Mouse (Mus musculus): ENCODE results near the gene Unc5cl.

Gene Unc5cl

GRCm38 (mm10) chr17:48542733-48543132, 88.0 kb downstream of the Unc5cl start:
- no peak for DNase-seq (ENCODE audit: low spot score)

DNA sequence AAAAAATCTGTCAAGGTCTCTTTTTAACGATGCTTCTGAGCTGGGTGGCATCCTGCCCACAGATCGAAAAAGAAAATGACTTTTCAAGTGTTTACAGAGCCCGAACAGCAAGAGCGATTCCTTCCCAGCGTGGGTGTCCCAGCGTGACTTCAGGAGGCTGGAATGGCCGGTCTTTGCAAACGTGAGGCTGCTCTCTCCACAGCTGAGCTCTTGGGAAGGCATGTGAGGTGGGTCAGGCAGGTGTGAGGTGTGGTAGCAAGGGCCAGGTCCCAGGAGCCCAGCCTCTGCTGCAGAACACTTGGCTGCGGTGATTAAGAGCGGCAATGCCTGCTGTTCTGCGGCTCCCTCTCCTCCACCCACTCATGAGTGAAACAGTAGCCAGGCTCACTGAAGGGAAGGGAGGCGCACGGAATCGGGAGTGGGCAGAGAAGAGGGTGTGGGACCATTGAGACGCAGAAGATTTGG, 88.6 kb downstream of the Unc5cl start:
- DNase-seq (ENCODE audit: low spot score) = no peak

DNA sequence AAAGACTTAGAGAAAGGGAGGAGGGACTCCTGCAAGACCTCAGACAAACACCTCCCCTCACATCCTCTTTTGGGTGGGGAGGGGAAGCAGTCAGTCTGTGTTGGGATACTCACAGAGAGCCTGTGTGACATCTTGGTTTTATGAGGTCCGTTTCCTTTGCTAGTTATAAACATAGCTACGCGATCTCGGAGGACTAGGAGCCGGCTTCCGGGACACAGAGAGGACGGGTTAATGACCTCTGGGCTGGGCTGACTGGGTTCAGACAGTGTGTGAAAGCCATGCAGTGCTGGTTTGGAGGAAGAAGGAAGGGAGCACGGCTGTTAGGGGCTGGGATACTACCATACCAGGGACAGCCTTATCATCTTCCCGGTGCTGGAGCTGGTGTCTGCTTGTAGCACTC, 90.0 kb downstream of the Unc5cl start:
- peak; percentile 47 for DNase-seq (ENCODE audit: low spot score)

DNA sequence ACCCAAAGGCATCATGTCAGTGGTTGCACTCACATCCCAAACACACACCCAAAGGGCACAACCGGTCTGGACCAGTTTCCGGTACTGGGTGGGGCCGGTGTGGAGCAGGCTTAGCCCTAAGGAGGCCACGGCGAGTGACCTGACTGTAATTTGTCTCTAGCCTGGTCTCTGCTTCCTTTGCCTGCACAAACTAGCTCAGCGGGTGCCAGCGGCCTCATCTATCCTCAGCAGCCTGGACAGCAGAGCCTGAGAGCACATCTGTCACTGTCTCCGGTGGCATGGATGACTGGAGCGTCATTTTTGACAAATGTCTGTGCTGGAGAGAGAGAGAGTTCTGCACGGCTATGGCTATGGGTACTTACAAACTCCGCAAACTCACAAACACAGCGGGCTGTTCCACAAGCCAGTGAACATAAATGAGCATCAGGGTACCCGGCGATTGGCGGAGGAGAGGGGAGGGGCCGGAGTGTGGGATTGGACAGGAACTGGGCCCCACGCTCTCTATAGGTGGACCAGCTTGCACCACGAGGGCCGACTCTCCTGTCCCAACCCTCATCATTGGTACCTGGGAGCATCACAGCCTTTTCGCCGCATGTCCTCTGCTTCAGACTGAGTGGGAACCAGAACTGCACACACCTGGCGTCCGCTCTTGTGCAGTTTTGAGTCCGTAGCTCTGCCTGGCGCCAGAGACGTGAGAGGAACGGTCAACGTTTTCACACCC, 90.7 kb downstream of the Unc5cl start:
- no peak for DNase-seq (ENCODE audit: low spot score)

GRCm38 (mm10) chr17:48546036-48546435, 91.3 kb downstream of the Unc5cl start:
- no peak for DNase-seq (ENCODE audit: low spot score)

GRCm38 (mm10) chr17:48547668-48548067, 93.0 kb downstream of the Unc5cl start:
- no peak for DNase-seq (ENCODE audit: low spot score)

GRCm38 (mm10) chr17:48551788-48552531, 97.3 kb downstream of the Unc5cl start:
- no peak for DNase-seq (ENCODE audit: low spot score)

DNA sequence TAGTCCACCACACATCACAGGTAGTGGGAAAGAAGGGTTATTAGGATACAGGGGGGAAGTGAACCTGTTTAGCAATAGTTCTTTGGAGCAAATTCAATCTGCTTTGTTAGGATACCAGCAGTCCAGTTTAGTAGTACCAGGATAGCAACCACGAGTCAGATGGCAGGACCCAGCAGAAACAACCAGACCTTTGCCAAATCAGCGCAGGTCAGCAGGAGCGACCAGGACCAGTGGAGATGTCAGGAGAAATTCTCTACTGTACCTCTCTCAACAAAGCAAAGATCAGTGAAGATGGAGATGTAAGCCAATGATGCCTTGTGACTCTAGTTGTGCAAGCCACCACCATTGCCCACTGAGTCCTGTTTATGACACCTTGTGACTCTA, 97.8 kb downstream of the Unc5cl start:
- DNase-seq (ENCODE audit: low spot score) = no peak

GRCm38 (mm10) chr17:48556223-48556962, 101.7 kb downstream of the Unc5cl start:
- no peak for DNase-seq (ENCODE audit: low spot score)

DNA sequence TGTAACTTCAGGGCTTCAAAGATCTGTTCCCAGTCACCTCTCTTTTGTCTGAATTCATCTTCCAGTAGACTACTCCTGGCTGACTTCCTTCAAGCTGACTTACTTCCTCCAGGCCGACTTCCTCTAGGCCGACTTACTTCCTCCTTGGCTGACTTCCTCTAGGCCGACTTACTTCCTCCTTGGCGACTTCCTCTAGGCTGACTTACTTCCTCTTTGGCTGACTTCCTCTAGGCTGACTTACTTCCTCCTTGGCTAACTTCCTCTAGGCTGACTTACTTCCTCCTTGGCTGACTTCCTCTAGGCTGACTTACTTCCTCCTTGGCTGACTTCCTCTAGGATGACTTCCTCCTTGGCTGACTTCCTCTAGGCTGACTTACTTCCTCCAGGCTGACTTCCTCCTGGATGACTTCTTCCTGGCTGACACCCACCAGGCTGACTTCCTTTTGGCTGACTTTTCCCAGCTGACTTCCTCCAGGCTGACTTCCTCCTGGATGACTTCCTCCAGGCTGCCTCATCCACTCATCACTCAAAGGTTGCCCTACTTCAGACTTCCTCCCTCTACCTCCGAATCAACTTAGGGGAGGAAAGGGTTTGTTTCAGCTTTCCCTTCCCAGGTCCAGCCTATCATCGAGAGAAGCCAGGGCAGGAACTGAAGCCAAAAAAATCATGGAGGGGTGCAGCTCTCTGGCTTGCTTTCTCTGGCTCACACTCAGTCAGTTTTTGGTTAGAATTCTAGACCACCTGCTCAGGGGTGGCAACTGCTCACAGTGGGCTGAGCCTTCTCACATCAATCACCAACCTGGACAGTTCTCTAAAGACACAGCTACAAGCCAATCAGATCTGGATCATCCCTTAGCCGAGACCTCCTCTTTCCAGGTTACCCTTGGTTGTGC, 103.4 kb downstream of the Unc5cl start:
- DNase-seq (ENCODE audit: low spot score) = no peak

DNA sequence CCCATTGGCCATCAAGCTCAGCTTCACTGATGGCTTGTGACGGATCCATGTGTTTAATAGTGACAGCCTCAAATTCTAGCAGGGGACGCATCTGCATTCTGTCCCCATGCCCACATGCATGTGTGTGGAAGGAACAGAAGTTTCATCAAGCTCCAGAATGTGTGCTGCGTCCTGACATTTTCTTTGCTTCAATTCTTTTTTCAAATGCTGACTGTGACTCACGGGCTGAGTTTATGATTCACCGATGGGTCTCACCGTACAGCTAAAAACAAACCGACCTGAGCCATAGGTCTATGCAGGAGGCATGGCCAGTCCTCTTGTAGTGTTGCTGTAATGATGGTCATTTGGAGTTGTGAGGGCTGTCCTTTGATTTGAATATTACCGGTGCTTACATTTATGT, 110.2 kb downstream of the Unc5cl start:
- no peak for DNase-seq (ENCODE audit: low spot score)

- DNase-seq (ENCODE audit: low spot score) = no peak
These were observed 115.0 kb downstream of the Unc5cl start for GRCm38 (mm10) chr17:48569656-48570055.

- DNase-seq (ENCODE audit: low spot score) = no peak
These were observed 126.5 kb downstream of the Unc5cl start for GRCm38 (mm10) chr17:48581153-48581552.

GRCm38 (mm10) chr17:48582486-48582990, 127.8 kb downstream of the Unc5cl start:
- DNase-seq (ENCODE audit: low spot score) = no peak

- DNase-seq (ENCODE audit: low spot score) = no peak
These were observed 128.7 kb downstream of the Unc5cl start for GRCm38 (mm10) chr17:48583401-48583800.

DNA sequence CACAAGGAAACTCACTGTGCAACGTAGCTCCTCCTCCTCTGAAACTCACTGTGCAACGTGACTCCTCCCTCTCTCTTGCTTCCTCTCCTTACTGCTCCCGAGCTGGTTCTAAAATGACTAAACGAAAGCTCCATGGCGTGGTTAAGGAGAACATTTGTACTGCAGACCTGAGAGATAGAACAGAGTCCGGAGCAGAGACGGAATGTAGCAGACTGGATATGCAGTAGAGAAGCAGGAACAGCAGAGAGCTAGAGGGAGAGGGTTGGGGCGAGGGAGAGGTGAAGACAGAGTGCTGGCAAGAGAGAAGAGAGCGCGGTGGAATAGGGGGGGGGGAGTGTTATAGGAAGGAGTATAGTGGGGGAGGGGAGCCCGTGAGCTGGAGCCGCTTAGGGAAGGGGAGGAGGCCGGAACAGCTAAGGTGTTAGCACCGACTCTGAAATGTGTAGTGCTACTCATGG, 131.2 kb downstream of the Unc5cl start:
- DNase-seq (ENCODE audit: low spot score) = no peak

GRCm38 (mm10) chr17:48588674-48589073, 134.0 kb downstream of the Unc5cl start:
- DNase-seq (ENCODE audit: low spot score) = no peak

Data from lung, postnatal 25 days (tissue).